Mouse (Mus musculus) liver, adult 2 months (tissue): ENCODE results near the gene Dgkz.

ENCODE experiments used
- CTCF ChIP-seq: fragments of 200-500 bp; IDR thresholded peaks from 2 replicates; pipeline ENCODE4 v1.5.1; 2011; ENCODE audit warnings: low read depth, low read length, control low read depth
- POLR2A ChIP-seq: fragments of 200-500 bp; IDR thresholded peaks from 2 replicates; pipeline ENCODE4 v1.6.1; 2011; ENCODE audit warnings: low read length, control low read depth; ENCODE audit not compliant: insufficient read depth; ENCODE audit errors: extremely low read depth

GRCm38 (mm10) chr2:91921181-91921789 lies 54.4 kb downstream of the Dgkz start:
- TF ChIP-seq CTCF, result no peak
- no peak for TF ChIP-seq POLR2A
